Mouse (Mus musculus) embryonic fibroblast, embryonic 13.5 days (primary cell): ENCODE measurements around the gene Mllt3. TPM values are rescaled to one million over a fixed set of nuclear protein-coding genes. Genes with fewer than 3 reads are reported as not detected.
A peak's percentile ranks its signal among the peaks of the same experiment; 100 is the strongest.

ENCODE experiments used
- H3K27ac ChIP-seq: 2 replicates; pipeline ENCODE4 v1.5.1; 2012; ENCODE audit warnings: low read length, control low read depth, inconsistent platforms; ENCODE audit not compliant: insufficient read depth
- H3K4me1 ChIP-seq: 2 replicates; pipeline ENCODE4 v1.6.1; 2011; ENCODE audit warnings: low read length; ENCODE audit not compliant: control insufficient read depth, insufficient read depth
- H3K4me3 ChIP-seq: 2 replicates; pipeline ENCODE4 v1.5.1; 2011; ENCODE audit warnings: mild to moderate bottlenecking, control low read depth, low read length; ENCODE audit not compliant: insufficient read depth
- CTCF ChIP-seq: IDR thresholded peaks from 2 replicates; pipeline ENCODE4 v1.5.1; 2011; ENCODE audit warnings: mild to moderate bottlenecking, control low read depth, low read length, moderate library complexity, borderline replicate concordance; ENCODE audit not compliant: insufficient read depth
- POLR2A ChIP-seq: IDR thresholded peaks from 2 replicates; pipeline ENCODE4 v1.6.1; 2011; ENCODE audit warnings: low read depth, mild to moderate bottlenecking, control low read depth, low read length, moderate library complexity
- polyA plus RNA-seq: library from polyadenylated mRNA; stranded (reverse); fragments of >200 nt; gene quantifications from 2 replicates; pipeline ENCODE4 v1.2.4, GENCODE M21; 2011; ENCODE audit warnings: low read depth; ENCODE audit not compliant: missing spikeins, insufficient read length

Gene Mllt3
- polyA plus RNA-seq, 1 experiment = 42.0 TPM

DNA sequence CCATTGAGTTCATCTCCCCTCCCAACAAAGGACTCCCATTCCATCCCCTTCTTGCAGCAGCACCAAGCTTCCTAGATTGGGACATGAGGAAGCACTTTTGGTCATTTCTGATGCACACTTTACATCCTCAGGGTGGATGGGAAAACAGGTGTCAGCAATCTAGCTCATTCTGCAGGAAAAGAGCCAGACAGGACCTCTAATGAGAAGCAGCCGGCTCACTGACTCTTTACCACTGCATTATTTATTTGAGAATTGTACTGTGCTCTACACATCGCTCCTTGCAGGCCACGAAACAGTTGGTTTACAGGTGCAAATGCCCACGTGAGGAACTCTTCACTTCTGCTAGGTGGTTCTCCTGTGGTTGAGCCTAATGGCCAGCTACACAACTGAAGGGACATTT, 237.9 kb downstream of the Mllt3 start:
- H3K4me3 ChIP-seq = no peak overlapping the region
- no peaks in the 10 kb centered on the region for H3K4me1 ChIP-seq
- no peak overlapping the region for H3K27ac ChIP-seq
- no peak for TF ChIP-seq CTCF
- TF ChIP-seq POLR2A = no peak

DNA sequence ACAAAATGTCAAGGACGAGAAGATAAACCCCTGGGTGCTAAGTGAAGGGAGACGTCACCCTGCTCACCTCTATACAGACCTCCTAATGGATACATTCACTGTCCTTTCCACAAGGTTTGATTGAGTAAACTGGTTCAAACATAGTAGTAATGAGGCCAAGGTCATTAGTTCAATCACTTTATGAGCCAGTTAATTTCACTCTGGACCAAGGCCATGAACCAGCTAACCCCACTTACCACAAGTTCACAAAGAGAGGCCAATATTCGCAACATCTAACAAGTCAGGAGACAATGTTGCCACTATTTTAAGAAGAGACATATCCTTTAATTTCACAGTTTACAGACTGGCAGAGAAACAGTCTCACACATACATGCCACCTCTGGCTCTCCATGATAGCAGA, 238.9 kb downstream of the Mllt3 start:
- no peak overlapping the region for H3K4me3 ChIP-seq
- H3K4me1 ChIP-seq = no peaks in the 10 kb centered on the region
- H3K27ac ChIP-seq = no peak overlapping the region

DNA sequence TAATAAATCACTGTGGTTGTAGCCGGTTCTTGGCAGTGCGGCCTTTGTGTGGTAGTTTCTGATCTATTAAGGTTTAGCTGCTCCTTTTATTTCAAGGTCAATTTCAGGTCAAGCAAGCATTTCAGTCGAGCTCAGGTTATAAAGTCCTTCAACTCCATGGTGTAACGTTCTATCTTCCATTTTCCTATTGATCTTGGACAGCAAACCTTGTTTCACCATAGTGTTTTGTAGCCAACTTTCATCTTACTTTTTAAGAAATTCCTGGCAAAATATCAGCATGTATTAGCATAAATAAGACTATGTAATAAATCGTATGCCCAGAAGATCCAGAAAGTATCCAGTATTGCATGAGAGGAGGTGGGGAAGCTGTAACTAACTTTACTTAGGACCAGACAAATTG, 240.7 kb downstream of the Mllt3 start:
- no peak overlapping the region for H3K4me3 ChIP-seq
- TF ChIP-seq CTCF (no peak), POLR2A (no peak)
- H3K4me1 ChIP-seq = no peaks in the 10 kb centered on the region
- no peak overlapping the region for H3K27ac ChIP-seq

More for the DNA sequence above, 238.9 kb downstream of the Mllt3 start:
- TF ChIP-seq CTCF = no peak
- TF ChIP-seq POLR2A = no peak

DNA sequence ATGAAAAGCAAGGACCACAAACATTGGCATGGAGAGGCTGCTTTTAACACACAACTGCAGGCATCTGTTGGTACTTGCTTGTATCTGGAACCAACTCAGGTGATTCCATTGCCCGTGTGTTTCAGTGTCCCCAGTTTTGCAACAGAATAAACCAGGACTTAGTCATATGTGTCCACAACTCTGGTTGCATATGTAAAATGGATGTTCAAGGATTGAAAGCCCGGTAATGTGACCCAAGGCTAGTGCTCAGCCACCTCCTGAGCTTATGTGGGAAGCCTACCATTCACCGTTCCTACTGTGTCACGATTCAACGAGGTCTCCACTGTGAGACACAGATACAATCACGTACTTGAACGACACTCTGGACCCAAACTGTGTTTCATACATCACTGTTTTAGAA, 243.7 kb downstream of the Mllt3 start:
- Histone ChIP-seq H3K27ac (no peak overlapping the region), H3K4me3 (no peak overlapping the region), H3K4me1 (no peaks in the 10 kb centered on the region)
- TF ChIP-seq POLR2A = no peak
- no peak for TF ChIP-seq CTCF

DNA sequence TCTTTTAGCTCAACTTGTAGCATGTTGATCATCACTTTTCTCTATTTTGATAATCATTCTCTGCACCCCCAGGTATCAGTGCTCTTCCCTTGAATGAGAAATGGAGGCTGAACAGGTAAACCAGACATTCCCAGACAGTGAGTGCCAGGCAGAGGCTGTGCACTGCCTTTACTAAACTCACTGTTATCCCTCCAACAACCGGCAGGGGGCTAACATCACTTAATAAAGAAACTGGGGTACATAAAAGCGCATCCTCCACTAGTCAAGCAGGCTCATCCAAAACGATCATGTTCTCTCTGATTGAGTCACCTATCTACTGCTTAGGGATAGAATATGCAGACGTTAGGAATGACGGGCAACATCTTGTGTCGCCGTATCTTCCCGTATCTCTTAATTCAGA, 244.5 kb downstream of the Mllt3 start:
- TF ChIP-seq POLR2A (no peak), CTCF (no peak)

DNA sequence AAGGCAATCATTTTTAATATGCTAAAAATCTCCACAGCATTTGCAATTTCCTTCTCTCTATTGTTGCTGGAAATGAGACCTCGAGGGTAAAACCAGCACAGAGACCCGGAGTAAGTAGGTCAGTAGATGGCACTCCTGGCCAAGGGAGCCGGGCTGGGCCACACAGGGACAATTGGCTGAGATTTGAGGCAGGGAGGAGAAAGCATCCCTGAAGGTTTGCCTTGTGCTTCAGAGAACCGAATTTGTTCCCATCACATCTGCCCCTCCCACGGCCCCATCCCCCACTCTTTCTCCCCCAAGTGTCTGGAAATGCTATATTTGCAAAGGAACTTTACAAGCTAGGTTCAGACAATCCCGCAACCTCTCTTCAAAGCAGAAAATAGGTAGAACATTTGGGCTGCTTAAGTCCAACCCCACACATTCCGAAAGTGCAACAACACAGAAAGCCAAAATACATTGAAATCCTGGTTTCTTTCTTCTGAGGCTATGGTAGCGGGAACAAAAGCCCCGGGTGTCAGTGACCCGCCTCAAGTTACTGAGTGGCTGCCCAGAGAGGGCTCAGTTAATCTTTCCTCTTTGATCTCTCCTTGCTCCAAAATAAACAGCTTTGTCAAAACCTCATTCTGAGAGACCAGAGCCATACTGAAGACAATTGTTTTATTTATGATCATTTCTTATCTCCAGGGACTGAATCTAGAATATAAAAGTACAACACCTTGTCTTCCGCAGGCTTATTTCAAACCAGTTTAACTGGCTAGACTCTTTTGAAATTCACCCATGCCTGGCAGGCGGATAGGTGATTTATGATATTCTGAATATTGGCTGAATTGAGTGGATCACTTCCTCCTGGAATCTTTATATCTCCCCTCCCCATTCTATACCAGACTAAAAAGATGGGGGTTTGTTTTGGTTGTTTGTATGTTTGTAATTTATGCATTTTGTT, 247.8 kb downstream of the Mllt3 start:
- Histone ChIP-seq H3K27ac (no peak overlapping the region), H3K4me1 (no peaks in the 10 kb centered on the region), H3K4me3 (no peak overlapping the region)
- TF ChIP-seq POLR2A (no peak), CTCF (peak; percentile 48; the same call in 1 of the 2 replicates)

More for the DNA sequence above, 244.5 kb downstream of the Mllt3 start:
- Histone ChIP-seq H3K4me3 (no peak overlapping the region), H3K4me1 (no peaks in the 10 kb centered on the region), H3K27ac (no peak overlapping the region)

DNA sequence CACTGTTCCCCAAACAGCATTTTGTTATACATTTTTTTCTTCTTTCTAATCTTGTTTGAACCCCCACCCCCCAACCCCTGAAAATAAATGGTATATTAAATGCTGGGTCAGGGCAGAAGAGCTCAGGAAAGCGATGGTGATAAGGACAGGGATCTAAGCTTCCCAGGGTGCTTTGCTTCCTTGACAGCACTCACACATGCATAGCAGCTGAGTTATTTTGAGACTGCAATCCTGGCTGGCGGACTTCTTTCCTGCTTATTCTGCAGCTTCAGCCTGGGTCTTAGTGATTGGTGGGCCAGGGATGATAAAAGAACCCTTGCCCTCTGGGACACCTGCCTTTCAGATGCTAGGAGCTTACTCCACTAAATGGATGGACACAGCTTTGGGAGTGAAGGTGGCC, 249.4 kb downstream of the Mllt3 start:
- TF ChIP-seq CTCF = no peak
- no peak for TF ChIP-seq POLR2A
- Histone ChIP-seq H3K4me3 (no peak overlapping the region), H3K4me1 (no peaks in the 10 kb centered on the region), H3K27ac (no peak overlapping the region)

DNA sequence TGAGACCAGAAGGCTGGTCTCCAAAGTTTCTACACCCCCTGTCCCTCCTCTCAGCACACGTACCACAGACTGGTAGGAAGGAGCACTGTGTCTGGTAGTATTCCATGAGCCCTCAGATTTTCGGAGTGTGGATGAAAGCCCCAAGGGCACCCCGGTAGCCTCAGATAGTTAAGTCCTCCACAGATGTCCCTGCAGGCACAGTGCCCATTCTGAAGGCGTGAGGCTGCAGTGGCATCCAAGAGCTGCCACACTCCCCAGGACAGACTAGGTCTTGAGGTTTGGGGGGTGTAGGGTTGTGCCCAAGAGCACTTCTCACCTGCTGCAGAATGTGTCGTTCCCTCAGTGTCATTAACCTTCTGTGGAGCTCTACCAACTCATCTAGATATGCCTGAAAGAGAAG, 251.2 kb downstream of the Mllt3 start:
- Histone ChIP-seq H3K4me3 (no peak overlapping the region), H3K27ac (no peak overlapping the region), H3K4me1 (no peaks in the 10 kb centered on the region)
- TF ChIP-seq POLR2A (no peak), CTCF (no peak)

DNA sequence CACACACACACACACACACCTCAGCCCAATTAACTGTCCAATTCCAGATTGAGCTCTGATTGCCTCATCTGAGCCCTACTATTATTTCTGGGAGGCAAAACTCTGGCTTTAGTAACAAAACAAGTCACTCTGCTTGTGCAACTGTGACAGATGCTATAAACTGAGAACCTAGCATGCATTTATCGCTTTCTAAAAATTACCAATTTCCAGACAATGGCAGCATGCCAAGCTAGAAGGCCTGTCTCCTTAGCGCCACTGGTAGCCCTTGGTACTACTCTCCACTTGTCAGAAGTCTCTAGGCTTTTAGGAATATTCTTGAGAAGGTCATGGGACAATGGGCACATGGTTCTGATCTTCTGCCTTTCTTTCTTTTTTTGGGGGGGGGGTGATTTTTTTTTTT, 257.4 kb downstream of the Mllt3 start:
- Histone ChIP-seq H3K4me3 (no peak overlapping the region), H3K4me1 (no peaks in the 10 kb centered on the region), H3K27ac (no peak overlapping the region)
- TF ChIP-seq CTCF = no peak
- no peak for TF ChIP-seq POLR2A

DNA sequence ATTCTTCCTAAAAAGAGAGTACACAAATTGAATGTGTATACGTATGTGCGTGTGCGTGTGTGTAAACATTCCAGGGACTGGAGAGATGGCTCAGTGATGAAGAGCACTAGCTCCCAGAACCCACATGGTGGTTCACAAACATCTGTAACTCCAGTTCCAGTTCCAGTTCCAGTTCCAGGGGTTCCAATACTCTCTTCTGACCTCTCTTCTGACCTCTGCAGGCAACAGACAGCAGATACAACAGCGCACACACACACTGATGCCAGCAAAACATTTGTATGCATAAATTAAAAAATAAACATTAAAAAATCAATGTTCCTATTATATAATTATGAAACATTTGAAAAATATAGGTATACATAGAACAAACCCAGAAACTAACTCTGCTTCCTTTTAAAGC, 258.6 kb downstream of the Mllt3 start:
- H3K4me3 ChIP-seq = no peak overlapping the region
- TF ChIP-seq CTCF (no peak), POLR2A (no peak)
- H3K4me1 ChIP-seq = no peaks in the 10 kb centered on the region
- no peak overlapping the region for H3K27ac ChIP-seq
